Mouse (Mus musculus) hindbrain, embryonic 16.5 days (tissue): ENCODE data around the gene 4931414P19Rik. TPM values are rescaled to one million over a fixed set of nuclear protein-coding genes. Genes with fewer than 3 reads are reported as not detected.

Experiments
- ATAC-seq: fragments of 200-750 bp; cut with Nextera tagmentation; 2 replicates; pipeline ENCODE4 v1.8.0; 2017; ENCODE audit warnings: moderate TSS enrichment, moderate library complexity
- H3K27ac ChIP-seq: fragments of 300-500 bp; sonication (generic); 2 replicates; pipeline ENCODE4 v1.5.1; 2014; ENCODE audit warnings: low read depth, mild to moderate bottlenecking, control low read depth, low read length, moderate library complexity
- H3K27me3 ChIP-seq: fragments of 300-500 bp; sonication (generic); replicated peaks from 2 replicates; pipeline ENCODE4 v1.6.1; 2014; ENCODE audit warnings: low read length; ENCODE audit not compliant: control insufficient read depth, insufficient read depth
- H3K36me3 ChIP-seq: fragments of 300-500 bp; sonication (generic); 2 replicates; pipeline ENCODE4 v1.6.1; 2014; ENCODE audit warnings: mild to moderate bottlenecking, low read length, moderate library complexity, mixed read lengths; ENCODE audit not compliant: control insufficient read depth, insufficient read depth
- H3K4me1 ChIP-seq: fragments of 300-500 bp; sonication (generic); 2 replicates; pipeline ENCODE4 v1.6.1; 2014; ENCODE audit warnings: low read depth, low read length; ENCODE audit not compliant: control insufficient read depth, insufficient read depth
- H3K4me2 ChIP-seq: fragments of 300-500 bp; sonication (generic); 2 replicates; pipeline ENCODE4 v1.6.1; 2014; ENCODE audit warnings: mild to moderate bottlenecking, low read length, control low read depth, moderate library complexity
- H3K4me3 ChIP-seq: fragments of 300-500 bp; sonication (generic); 2 replicates; pipeline ENCODE4 v1.5.1; 2014; ENCODE audit warnings: mild to moderate bottlenecking, low read length, control low read depth, moderate library complexity
- H3K9ac ChIP-seq: fragments of 300-500 bp; sonication (generic); 2 replicates; pipeline ENCODE4 v1.6.1; 2014; ENCODE audit warnings: low read depth, mild to moderate bottlenecking, control low read depth, low read length, moderate library complexity
- H3K9me3 ChIP-seq: fragments of 300-500 bp; sonication (generic); 2 replicates; pipeline ENCODE4 v1.6.1; 2014; ENCODE audit warnings: mild to moderate bottlenecking, low read length, moderate library complexity; ENCODE audit not compliant: control insufficient read depth
- WGBS: fragments of 180-500 bp; shearing (Covaris S2); extraction: QIAGEN DNeasy Blood & Tissue Kit; methylation state at CpG from one replicate; pipeline ENCODE4 v1.1.7; 2014; 5-methylcytosine and 5-hydroxymethylcytosine counted together
- polyA plus RNA-seq: library from polyadenylated mRNA; unstranded; fragments of >200 nt; fragmentation: Nextera tagmentation; extraction: Ambion mirVana; gene quantifications from 2 replicates; pipeline ENCODE4 v1.2.1, GENCODE M21; 2015

Gene 4931414P19Rik
- polyA plus RNA-seq, 1 experiment from 2014 or later: 5.5 TPM

GRCm38 (mm10) chr14:54644294-54644693 lies 38.5 kb upstream of the 4931414P19Rik start:
- no peak for ATAC-seq
- H3K27me3 ChIP-seq: no peaks in the 10 kb centered on the region
- no peak overlapping the region for H3K9ac ChIP-seq
- H3K4me3 ChIP-seq: no peak overlapping the region
- WGBS: 93% methylated on average over 9 of the region's 9 CpGs
- H3K9me3 ChIP-seq: no peaks in the 10 kb centered on the region
- H3K4me2 ChIP-seq: no peak overlapping the region
- H3K4me1 ChIP-seq: peaks cover 14% of the 10 kb centered on the region
- no peak overlapping the region for H3K27ac ChIP-seq
- peaks cover 60% of the 10 kb centered on the region for H3K36me3 ChIP-seq

DNA sequence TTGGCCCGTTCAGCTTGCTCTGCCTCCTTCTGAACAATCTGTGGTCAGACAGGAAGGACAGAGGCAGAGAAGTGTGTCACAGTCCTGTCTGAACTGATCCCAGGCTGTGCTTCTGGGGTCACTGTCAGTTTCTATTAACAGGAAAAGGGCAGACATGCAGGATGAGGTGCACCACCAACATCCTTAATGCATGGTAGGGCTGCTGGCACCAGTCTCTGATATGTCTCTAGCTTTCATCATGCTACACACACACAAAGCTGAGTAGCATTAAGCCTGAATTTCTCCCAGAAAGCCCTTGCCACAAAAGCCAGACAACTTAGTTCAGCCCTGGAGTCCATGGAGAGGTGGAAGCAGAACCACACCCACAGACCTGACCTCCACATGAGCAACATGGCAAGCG lies 37.2 kb upstream of the 4931414P19Rik start:
- Histone ChIP-seq H3K27ac (no peak overlapping the region), H3K9ac (no peak overlapping the region)
- WGBS: 92% methylated on average over 2 of the region's 2 CpGs

DNA sequence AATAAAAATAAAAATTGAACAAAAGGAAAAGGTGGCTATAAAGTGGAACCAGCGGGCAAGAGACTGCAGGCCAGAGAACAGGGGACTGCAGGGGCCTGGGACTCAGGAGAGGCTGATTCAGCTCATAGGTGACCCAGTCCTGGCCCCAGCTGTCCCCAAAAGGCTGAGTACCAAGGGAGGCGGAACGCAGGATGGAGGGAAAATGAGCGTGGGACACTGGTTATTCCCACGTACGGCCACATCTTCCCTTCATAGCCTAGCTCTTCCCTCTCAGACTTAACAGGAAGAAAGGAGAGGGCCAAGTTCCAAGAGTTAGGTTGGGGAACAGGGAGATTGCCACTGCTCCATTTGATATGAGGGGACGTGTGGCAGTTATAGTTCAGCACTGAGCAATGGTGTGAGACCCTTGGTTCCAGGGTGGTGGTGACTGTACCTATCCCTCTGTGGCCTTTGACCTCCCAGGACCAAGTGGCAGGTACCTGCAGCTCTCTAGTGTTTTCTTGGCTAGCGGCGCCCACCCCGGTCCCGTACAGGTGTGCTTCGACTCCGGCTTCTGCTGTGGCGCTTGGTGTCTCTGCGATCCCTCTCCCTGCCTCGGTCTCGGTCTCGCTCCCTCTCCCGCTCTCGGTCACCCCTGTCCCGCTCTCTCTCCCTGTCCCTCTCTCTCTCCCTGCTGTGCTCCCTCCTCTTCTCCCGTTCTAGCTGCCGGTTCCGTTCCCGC lies 36.6 kb upstream of the 4931414P19Rik start:
- no peak overlapping the region for H3K4me3 ChIP-seq
- H3K27ac ChIP-seq: no peak overlapping the region
- H3K27me3 ChIP-seq: no peaks in the 10 kb centered on the region
- no peaks in the 10 kb centered on the region for H3K9me3 ChIP-seq
- peaks cover 10% of the 10 kb centered on the region for H3K4me1 ChIP-seq
- WGBS: 75% methylated on average over 25 of the region's 25 CpGs
- ATAC-seq: no peak
- H3K4me2 ChIP-seq: no peak overlapping the region
- peaks cover 48% of the 10 kb centered on the region for H3K36me3 ChIP-seq
- no peak overlapping the region for H3K9ac ChIP-seq

More for the DNA sequence above, 37.2 kb upstream of the 4931414P19Rik start:
- H3K4me2 ChIP-seq: no peak overlapping the region
- no peak overlapping the region for H3K4me3 ChIP-seq
- no peak for ATAC-seq
- no peaks in the 10 kb centered on the region for H3K27me3 ChIP-seq
- peaks cover 52% of the 10 kb centered on the region for H3K36me3 ChIP-seq
- peaks cover 10% of the 10 kb centered on the region for H3K4me1 ChIP-seq
- H3K9me3 ChIP-seq: no peaks in the 10 kb centered on the region

DNA sequence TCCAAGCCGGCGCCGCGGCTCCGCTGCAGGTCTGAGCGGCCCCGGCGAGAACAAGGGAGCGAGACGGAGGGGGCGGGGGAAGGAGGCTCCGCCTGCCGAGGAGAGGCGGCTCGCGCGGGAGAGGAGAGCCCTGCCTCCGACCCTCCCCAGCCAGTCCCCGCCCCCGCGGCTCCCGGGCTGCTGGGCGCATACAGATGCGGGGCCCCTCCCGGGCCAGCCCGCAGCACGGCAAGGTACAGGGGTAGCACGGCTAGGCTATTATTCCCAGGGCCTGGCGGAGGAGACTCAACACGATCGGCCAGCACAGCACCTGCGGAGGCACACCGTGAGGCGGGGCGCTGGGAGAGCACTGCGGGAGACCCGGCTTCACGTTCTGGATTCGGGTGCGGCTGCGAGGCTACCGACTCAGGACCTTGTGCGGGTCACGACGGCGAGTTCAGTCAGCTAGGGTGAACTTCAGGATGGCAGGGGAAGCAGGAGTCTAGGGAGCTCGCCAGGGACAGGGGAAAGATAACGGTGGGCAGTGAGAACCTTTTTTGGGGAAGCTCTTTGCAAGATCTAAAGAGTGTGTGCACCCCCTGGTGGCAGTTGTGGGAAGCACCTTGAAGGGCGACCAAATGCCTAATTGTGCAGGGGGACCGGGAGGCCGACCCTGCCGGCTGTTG lies 35.6 kb upstream of the 4931414P19Rik start, which contains the start of gene Cdh24:
Gene Cdh24 (minus strand): TSS at position 60 of the 665 bp plus-strand sequence.
- Histone ChIP-seq H3K4me1 (peaks cover 10% of the 10 kb centered on the region), H3K36me3 (peaks cover 49% of the 10 kb centered on the region), H3K4me2 (peak within 1 kb of the TSS; percentile 91), H3K9me3 (no peaks in the 10 kb centered on the region), H3K27me3 (no peaks in the 10 kb centered on the region), H3K27ac (peak within 1 kb of the TSS; percentile 80), H3K9ac (peak within 1 kb of the TSS; percentile 94), H3K4me3 (peak within 1 kb of the TSS; percentile 82)
- ATAC-seq: peak; percentile 93
- 0% methylated on average over 40 of the region's 52 CpGs for WGBS

DNA sequence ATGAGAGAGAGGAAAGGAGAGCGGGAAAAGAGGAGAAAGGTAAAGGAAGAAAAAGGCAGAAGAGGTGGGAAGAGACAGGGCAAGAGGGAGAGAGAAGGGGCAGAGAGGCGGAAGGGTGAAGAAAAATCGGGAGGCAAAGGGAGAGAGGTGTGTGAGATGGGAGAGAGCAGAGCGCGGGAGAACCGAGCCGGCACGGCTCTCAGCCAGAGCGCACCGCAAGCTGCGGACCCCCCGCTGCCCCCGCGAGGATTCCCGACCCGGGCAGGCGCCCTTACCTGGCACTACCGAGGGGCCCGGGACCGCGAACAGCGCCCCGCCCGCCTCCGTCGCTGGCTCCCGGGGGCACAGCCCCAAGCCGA lies 35.1 kb upstream of the 4931414P19Rik start, which contains the start of gene Gm17606:
Gene Gm17606 (plus strand): TSS at position 7 of the 359 bp plus-strand sequence.
- 0% methylated on average over 12 of the region's 28 CpGs for WGBS
- no peak; the same call in 1 of the 2 replicates for ATAC-seq
- Histone ChIP-seq H3K27ac (peak within 1 kb of the TSS; percentile 80), H3K4me2 (peak within 1 kb of the TSS; percentile 91), H3K4me1 (peaks cover 10% of the 10 kb centered on the region), H3K9me3 (no peaks in the 10 kb centered on the region), H3K4me3 (peak within 1 kb of the TSS; percentile 82), H3K27me3 (no peaks in the 10 kb centered on the region), H3K9ac (peak within 1 kb of the TSS; percentile 94), H3K36me3 (peaks cover 47% of the 10 kb centered on the region)

DNA sequence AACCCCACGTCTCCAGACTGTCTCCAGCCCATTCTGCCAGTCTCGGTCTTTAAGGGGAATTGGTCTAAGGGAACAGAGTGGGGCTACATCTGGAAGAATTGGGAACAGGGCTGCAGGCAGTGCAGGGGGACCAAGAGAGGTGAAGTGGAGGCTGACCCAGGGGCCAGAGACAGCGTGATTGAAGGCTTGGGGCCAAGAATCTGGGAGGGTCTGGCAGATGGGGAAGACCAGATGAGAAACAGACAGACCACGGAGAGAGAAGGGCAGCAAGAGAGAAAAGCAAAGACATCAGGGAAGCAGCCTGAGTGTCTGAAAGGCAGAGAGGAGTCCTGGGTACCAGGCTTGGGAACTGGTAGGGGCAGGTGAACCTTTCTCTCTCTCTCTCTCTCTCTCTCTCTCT lies 34.3 kb upstream of the 4931414P19Rik start:
- 16% methylated on average over 4 of the region's 4 CpGs for WGBS
- ATAC-seq: no peak
- peaks cover 42% of the 10 kb centered on the region for H3K36me3 ChIP-seq
- H3K27ac ChIP-seq: no peak overlapping the region
- H3K4me3 ChIP-seq: peak overlapping the region; percentile 82
- no peaks in the 10 kb centered on the region for H3K27me3 ChIP-seq
- H3K9me3 ChIP-seq: no peaks in the 10 kb centered on the region
- peak overlapping the region; percentile 60 for H3K9ac ChIP-seq
- peak overlapping the region; percentile 91 for H3K4me2 ChIP-seq
- peaks cover 10% of the 10 kb centered on the region for H3K4me1 ChIP-seq

- Histone ChIP-seq H3K9me3 (no peaks in the 10 kb centered on the region), H3K9ac (no peak overlapping the region), H3K36me3 (peaks cover 23% of the 10 kb centered on the region), H3K4me3 (no peak overlapping the region), H3K27ac (no peak overlapping the region), H3K27me3 (no peaks in the 10 kb centered on the region), H3K4me2 (no peak overlapping the region), H3K4me1 (peaks cover 10% of the 10 kb centered on the region)
- no peak for ATAC-seq
- WGBS: 73% methylated on average over 5 of the region's 5 CpGs
These were observed 32.4 kb upstream of the 4931414P19Rik start for GRCm38 (mm10) chr14:54638210-54638609.

DNA sequence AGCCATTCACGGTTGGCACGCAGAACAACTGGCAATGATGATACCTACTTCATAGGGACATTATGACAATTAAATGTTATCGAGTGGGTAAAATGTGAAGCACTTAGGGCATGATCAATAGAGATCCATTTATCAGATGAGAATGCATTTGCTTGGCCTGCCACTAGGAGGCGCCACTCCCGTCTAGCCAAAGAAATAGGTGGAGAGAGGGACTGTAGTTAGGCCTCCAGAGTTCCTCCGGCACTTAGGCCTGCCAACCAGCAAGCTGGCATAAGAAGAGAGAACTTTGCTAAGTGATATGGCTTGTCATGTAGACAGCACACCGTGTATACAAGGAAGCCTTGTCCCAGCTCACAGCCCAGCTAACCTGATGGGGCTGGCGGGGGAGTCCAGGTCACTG lies 31.2 kb upstream of the 4931414P19Rik start:
- Histone ChIP-seq H3K4me1 (peaks cover 10% of the 10 kb centered on the region), H3K4me3 (no peak overlapping the region), H3K36me3 (peaks cover 24% of the 10 kb centered on the region), H3K4me2 (no peak overlapping the region), H3K9me3 (no peaks in the 10 kb centered on the region), H3K27me3 (no peaks in the 10 kb centered on the region), H3K9ac (no peak overlapping the region), H3K27ac (no peak overlapping the region)
- no peak for ATAC-seq
- WGBS: 49% methylated on average over 8 of the region's 8 CpGs

GRCm38 (mm10) chr14:54634182-54634581 lies 28.4 kb upstream of the 4931414P19Rik start:
- Histone ChIP-seq H3K9me3 (no peaks in the 10 kb centered on the region), H3K4me2 (no peak overlapping the region), H3K9ac (no peak overlapping the region), H3K36me3 (peaks cover 26% of the 10 kb centered on the region), H3K27me3 (no peaks in the 10 kb centered on the region), H3K27ac (no peak overlapping the region), H3K4me3 (no peak overlapping the region), H3K4me1 (peaks cover under 1% of the 10 kb centered on the region)
- WGBS: 87% methylated on average over 4 of the region's 4 CpGs
- no peak for ATAC-seq
